Mouse (Mus musculus) right cerebral cortex, postnatal 14 days (tissue): Measurements from ENCODE around the gene Ifng.

Experiments used
- DNase-seq: peaks from one replicate; pipeline ENCODE4 v3.0.0; 2022

The Ifng gene

DNA sequence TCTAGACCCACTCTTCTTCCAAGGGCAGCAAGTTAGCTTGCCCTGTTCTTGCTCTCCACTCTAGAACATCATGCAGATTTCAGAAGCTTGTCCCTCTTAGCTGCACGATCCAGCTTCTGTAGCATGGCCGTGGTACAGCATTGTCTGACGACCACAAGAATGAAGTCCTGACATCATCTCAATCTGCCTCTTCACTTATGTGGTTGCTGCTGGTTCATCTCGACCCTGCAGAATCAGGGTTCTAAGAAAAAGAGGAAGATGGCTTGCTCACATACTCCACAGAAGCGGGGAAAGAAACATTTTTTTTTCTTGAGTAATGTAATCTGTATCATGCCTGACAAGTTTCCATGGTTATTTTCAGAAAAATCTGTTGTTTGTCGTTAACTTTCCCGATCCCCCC, 39.9 kb downstream of the Ifng start:
- no peak for DNase-seq

DNA sequence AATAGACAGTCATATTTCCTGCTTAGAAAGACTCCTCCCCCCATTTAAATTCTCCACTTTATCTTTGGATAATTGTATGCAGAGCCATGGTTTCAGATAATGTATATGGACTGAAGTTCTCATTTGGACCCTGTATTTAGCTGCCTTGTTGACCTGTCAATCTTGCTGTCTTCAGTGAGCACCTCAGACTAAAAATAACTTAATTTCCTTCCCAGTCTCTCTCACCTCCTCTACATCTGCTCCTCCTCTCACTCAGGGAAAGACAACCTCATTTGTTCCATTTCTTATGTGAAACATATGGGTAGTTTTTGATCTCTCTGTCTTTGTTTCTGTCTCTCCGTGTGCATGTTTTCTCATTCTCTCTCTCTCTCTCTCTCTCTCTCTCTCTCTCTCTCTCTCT, 53.3 kb downstream of the Ifng start:
- no peak for DNase-seq

GRCm38 (mm10) chr10:118495362-118495761, 54.5 kb downstream of the Ifng start:
- no peak for DNase-seq
